Mouse (Mus musculus): ENCODE measurements around the gene Olfr520. TPM values are rescaled to one million over a fixed set of nuclear protein-coding genes. Genes with fewer than 3 reads are reported as not detected.
"Not testable (repeated sequence)": the region's sequence is repeated elsewhere in the genome, so short reads cannot be mapped to it uniquely, and the experiment has no call there.

Gene Olfr520
- polyA plus RNA-seq (2014; fragmentation: Nextera tagmentation; extraction: Ambion mirVana), result not detected in 2 replicates

DNA sequence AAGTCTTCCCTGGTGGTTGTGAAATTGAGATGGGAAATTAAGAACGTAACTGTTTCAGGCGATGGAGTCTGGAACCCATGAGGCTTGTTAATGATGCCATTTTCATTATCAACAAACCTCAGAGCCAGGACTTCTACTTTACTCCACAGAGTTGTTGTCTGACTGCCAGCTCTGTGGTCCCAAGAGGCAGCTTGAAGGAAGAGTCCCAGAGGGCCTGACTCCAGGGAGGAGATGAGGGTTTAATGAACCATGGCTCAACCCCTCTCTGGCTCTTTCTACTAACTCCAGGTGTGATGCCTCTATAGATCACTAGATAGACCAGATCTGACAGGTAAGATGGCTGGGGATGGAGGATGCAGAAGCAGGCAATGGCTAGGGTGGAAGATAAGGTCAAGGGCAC lies at the start of gene Olfr520:
Olfr520 (plus strand) TSS at position 301 of the 400 bp plus-strand sequence.
- Histone ChIP-seq H3K9ac (replicated peaks; ENCODE audit: low read length) (no peak within 1 kb of the TSS), H3K9me3 (replicated peaks; ENCODE audit: control insufficient read depth, low read length) (no peaks in the 10 kb centered on the region), H3K27me3 (ENCODE audit: control insufficient read depth, insufficient read depth, low read length) (no peaks in the 10 kb centered on the region), H3K4me2 (ENCODE audit: low read depth, low read length) (no peak within 1 kb of the TSS), H3K27ac (replicated peaks; ENCODE audit: low read depth, low read length) (no peak within 1 kb of the TSS), H3K4me3 (ENCODE audit: low read depth, low read length) (no peak within 1 kb of the TSS), H3K36me3 (replicated peaks; ENCODE audit: control insufficient read depth, insufficient read depth, low read depth, low read length) (no peaks in the 10 kb centered on the region), H3K4me1 (ENCODE audit: control insufficient read depth, insufficient read depth, low read length) (no peaks in the 10 kb centered on the region)
- 85% methylated on average over 2 of the region's 2 CpGs for WGBS
- DNase-seq (ENCODE audit: low spot score), result no peak
- ATAC-seq (replicated peaks; ENCODE audit: insufficient number of reproducible peaks, low FRiP score, low TSS enrichment, low read depth), result no peak

DNA sequence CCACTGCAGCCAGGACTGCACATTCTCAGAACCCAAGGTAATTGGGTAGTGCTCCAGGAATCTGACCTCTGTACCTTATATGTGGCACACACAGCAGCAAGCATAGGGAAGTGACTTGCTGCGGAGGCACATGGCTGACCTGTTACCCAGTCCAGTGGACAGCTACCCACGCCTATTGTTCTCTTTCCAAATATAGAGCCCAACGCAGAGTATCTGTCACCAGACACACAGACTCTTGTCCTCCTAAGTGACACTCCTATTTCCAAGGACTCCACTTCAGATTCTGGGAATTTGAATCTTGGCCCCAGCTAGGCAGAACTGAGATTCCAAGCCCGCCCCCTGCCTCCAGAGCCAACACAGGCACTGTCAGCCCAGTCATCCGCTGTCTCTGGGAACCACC lies 49.3 kb upstream of the Olfr520 start:
- Histone ChIP-seq H3K27me3 (ENCODE audit: control insufficient read depth, insufficient read depth, low read length) (no peaks in the 10 kb centered on the region), H3K4me1 (ENCODE audit: control insufficient read depth, insufficient read depth, low read length) (no peaks in the 10 kb centered on the region), H3K9me3 (replicated peaks; ENCODE audit: control insufficient read depth, low read length) (no peaks in the 10 kb centered on the region), H3K4me2 (ENCODE audit: low read depth, low read length) (no peak overlapping the region), H3K4me3 (ENCODE audit: low read depth, low read length) (no peak overlapping the region), H3K36me3 (replicated peaks; ENCODE audit: control insufficient read depth, insufficient read depth, low read depth, low read length) (no peaks in the 10 kb centered on the region), H3K27ac (replicated peaks; ENCODE audit: low read depth, low read length) (no peak overlapping the region), H3K9ac (replicated peaks; ENCODE audit: low read length) (no peak overlapping the region)
- no peak for ATAC-seq (replicated peaks; ENCODE audit: insufficient number of reproducible peaks, low FRiP score, low TSS enrichment, low read depth)
- 70% methylated on average over 5 of the region's 5 CpGs for WGBS
- DNase-seq (ENCODE audit: low spot score), result no peak

DNA sequence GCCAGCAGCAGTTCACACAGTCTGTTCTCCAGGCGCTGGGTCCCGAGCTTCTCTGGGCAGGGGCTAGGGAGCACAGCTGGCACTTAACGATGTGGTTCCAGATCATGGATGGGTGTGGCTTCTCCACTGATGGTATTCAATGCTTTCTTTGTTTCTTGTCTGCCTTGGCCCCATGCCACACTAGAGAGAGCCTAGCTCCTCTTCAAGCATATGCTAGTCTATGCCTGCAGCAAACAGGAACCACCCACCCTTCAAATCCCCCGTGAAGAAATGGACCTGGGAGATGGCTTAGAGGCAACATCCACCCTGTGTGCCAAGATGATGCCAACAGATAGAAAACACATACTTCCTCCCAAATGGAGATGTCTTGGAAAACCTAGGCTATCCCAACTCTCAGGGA lies 46.0 kb upstream of the Olfr520 start:
- H3K9ac ChIP-seq (replicated peaks; ENCODE audit: low read length), result no peak overlapping the region
- no peaks in the 10 kb centered on the region for H3K36me3 ChIP-seq (replicated peaks; ENCODE audit: control insufficient read depth, insufficient read depth, low read depth, low read length)
- no peak overlapping the region for H3K4me2 ChIP-seq (ENCODE audit: low read depth, low read length)
- H3K27me3 ChIP-seq (ENCODE audit: control insufficient read depth, insufficient read depth, low read length), result no peaks in the 10 kb centered on the region
- no peak for DNase-seq (ENCODE audit: low spot score)
- H3K4me3 ChIP-seq (ENCODE audit: low read depth, low read length), result no peak overlapping the region
- no peak for ATAC-seq (replicated peaks; ENCODE audit: insufficient number of reproducible peaks, low FRiP score, low TSS enrichment, low read depth)
- H3K4me1 ChIP-seq (ENCODE audit: control insufficient read depth, insufficient read depth, low read length), result no peaks in the 10 kb centered on the region
- no peak overlapping the region for H3K27ac ChIP-seq (replicated peaks; ENCODE audit: low read depth, low read length)
- 47% methylated on average over 4 of the region's 4 CpGs for WGBS
- no peaks in the 10 kb centered on the region for H3K9me3 ChIP-seq (replicated peaks; ENCODE audit: control insufficient read depth, low read length)

DNA sequence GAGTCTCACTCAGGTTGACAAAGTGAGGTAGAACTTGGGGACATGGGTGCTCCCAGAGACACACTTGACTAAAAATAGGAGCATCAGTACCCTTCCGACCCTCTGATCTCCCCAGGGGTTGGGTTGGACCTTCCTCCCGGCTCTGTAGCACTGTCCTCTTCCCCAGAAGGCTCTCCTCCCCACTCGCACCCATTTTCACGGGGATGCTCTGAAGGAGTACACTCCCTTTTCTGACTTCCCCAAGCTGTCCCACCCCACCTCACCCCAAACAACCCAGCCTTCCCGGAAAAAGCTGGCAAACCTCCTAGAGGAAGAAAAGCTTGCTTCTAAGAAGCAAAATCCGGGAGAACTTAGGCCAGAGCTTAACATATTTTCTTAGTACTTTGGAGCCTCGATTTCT lies 39.3 kb upstream of the Olfr520 start:
- ATAC-seq (replicated peaks; ENCODE audit: insufficient number of reproducible peaks, low FRiP score, low TSS enrichment, low read depth), result no peak
- Histone ChIP-seq H3K27me3 (ENCODE audit: control insufficient read depth, insufficient read depth, low read length) (no peaks in the 10 kb centered on the region), H3K36me3 (replicated peaks; ENCODE audit: control insufficient read depth, insufficient read depth, low read depth, low read length) (no peaks in the 10 kb centered on the region), H3K4me3 (ENCODE audit: low read depth, low read length) (no peak overlapping the region), H3K4me2 (ENCODE audit: low read depth, low read length) (no peak overlapping the region), H3K27ac (replicated peaks; ENCODE audit: low read depth, low read length) (no peak overlapping the region), H3K9me3 (replicated peaks; ENCODE audit: control insufficient read depth, low read length) (no peaks in the 10 kb centered on the region), H3K9ac (replicated peaks; ENCODE audit: low read length) (no peak overlapping the region), H3K4me1 (ENCODE audit: control insufficient read depth, insufficient read depth, low read length) (no peaks in the 10 kb centered on the region)
- 75% methylated on average over 7 of the region's 7 CpGs for WGBS
- no peak for DNase-seq (ENCODE audit: low spot score)

DNA sequence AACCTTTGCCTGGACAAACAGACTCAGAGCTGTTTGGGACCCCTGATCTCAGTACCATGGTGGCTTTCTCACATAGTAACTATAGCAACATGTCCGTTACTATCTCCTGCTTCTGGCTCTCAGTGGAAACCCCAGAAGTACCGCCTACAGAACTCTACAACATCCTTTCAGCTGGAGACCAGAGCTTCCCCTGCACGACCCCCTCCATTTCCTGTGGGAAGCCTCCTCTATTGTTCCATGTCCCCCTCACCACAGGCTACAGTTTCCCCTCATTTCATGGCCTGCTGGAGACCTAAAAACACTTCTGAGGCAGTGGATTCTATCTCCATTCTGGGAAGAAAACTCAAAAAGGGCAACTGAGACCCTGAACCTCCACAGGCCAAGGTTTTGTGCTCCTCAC lies 37.7 kb upstream of the Olfr520 start:
- Histone ChIP-seq H3K36me3 (replicated peaks; ENCODE audit: control insufficient read depth, insufficient read depth, low read depth, low read length) (no peaks in the 10 kb centered on the region), H3K4me1 (ENCODE audit: control insufficient read depth, insufficient read depth, low read length) (no peaks in the 10 kb centered on the region), H3K27me3 (ENCODE audit: control insufficient read depth, insufficient read depth, low read length) (no peaks in the 10 kb centered on the region), H3K9me3 (replicated peaks; ENCODE audit: control insufficient read depth, low read length) (no peaks in the 10 kb centered on the region), H3K27ac (replicated peaks; ENCODE audit: low read depth, low read length) (no peak overlapping the region), H3K4me3 (ENCODE audit: low read depth, low read length) (no peak overlapping the region), H3K4me2 (ENCODE audit: low read depth, low read length) (no peak overlapping the region), H3K9ac (replicated peaks; ENCODE audit: low read length) (no peak overlapping the region)
- 31% methylated on average over 3 of the region's 3 CpGs for WGBS
- DNase-seq (ENCODE audit: low spot score) (no peak), ATAC-seq (replicated peaks; ENCODE audit: insufficient number of reproducible peaks, low FRiP score, low TSS enrichment, low read depth) (no peak)

DNA sequence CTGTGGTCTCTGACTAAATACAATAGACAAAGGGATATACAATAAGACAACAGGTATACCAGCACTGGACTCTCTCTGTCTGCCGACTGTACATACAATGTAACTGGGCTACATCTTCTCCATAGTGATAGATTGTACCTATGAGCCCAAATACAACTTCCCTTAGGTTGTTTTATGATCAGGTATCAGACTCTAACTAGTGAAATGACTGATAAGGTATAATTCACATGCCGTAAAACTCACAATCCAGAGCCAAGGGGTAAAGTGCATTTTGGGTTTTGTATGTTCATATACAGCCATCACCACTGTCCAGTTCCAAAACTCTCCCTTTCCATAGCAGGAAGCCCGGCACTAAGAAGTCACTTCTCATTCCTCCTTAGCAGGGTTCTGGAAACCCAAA lies 36.7 kb upstream of the Olfr520 start:
- no peak for ATAC-seq (replicated peaks; ENCODE audit: insufficient number of reproducible peaks, low FRiP score, low TSS enrichment, low read depth)
- no peaks in the 10 kb centered on the region for H3K27me3 ChIP-seq (ENCODE audit: control insufficient read depth, insufficient read depth, low read length)
- H3K27ac ChIP-seq (replicated peaks; ENCODE audit: low read depth, low read length), result no peak overlapping the region
- no peak overlapping the region for H3K4me2 ChIP-seq (ENCODE audit: low read depth, low read length)
- H3K4me3 ChIP-seq (ENCODE audit: low read depth, low read length), result no peak overlapping the region
- no peaks in the 10 kb centered on the region for H3K36me3 ChIP-seq (replicated peaks; ENCODE audit: control insufficient read depth, insufficient read depth, low read depth, low read length)
- H3K9ac ChIP-seq (replicated peaks; ENCODE audit: low read length), result no peak overlapping the region
- 91% methylated on average over 3 of the region's 3 CpGs for WGBS
- no peak for DNase-seq (ENCODE audit: low spot score)
- no peaks in the 10 kb centered on the region for H3K9me3 ChIP-seq (replicated peaks; ENCODE audit: control insufficient read depth, low read length)
- H3K4me1 ChIP-seq (ENCODE audit: control insufficient read depth, insufficient read depth, low read length), result no peaks in the 10 kb centered on the region

DNA sequence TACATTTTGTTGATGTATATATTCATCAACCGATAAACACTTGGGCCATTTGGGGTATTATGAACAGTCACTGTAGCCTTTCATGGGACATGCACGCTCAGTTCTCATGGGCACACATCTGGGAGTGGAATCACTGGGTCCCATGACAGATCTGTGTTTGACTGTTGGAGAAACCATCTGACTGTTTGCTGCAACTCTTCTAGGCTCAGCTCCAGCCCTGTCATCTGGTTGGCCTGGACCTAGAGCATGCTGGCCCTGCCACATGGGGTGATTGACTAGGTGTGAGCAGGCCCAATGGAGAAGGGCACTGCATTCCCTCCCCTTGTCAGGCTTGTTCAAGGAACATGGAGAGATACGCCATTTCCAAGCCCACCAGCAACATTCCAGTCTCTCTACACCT lies 36.1 kb upstream of the Olfr520 start:
- no peak overlapping the region for H3K4me3 ChIP-seq (ENCODE audit: low read depth, low read length)
- no peak overlapping the region for H3K27ac ChIP-seq (replicated peaks; ENCODE audit: low read depth, low read length)
- no peaks in the 10 kb centered on the region for H3K36me3 ChIP-seq (replicated peaks; ENCODE audit: control insufficient read depth, insufficient read depth, low read depth, low read length)
- no peak for DNase-seq (ENCODE audit: low spot score)
- H3K9ac ChIP-seq (replicated peaks; ENCODE audit: low read length), result no peak overlapping the region
- H3K9me3 ChIP-seq (replicated peaks; ENCODE audit: control insufficient read depth, low read length), result no peaks in the 10 kb centered on the region
- no peaks in the 10 kb centered on the region for H3K4me1 ChIP-seq (ENCODE audit: control insufficient read depth, insufficient read depth, low read length)
- no peak overlapping the region for H3K4me2 ChIP-seq (ENCODE audit: low read depth, low read length)
- no peak for ATAC-seq (replicated peaks; ENCODE audit: insufficient number of reproducible peaks, low FRiP score, low TSS enrichment, low read depth)
- H3K27me3 ChIP-seq (ENCODE audit: control insufficient read depth, insufficient read depth, low read length), result no peaks in the 10 kb centered on the region
- WGBS, result 95% methylated on average over 3 of the region's 3 CpGs

DNA sequence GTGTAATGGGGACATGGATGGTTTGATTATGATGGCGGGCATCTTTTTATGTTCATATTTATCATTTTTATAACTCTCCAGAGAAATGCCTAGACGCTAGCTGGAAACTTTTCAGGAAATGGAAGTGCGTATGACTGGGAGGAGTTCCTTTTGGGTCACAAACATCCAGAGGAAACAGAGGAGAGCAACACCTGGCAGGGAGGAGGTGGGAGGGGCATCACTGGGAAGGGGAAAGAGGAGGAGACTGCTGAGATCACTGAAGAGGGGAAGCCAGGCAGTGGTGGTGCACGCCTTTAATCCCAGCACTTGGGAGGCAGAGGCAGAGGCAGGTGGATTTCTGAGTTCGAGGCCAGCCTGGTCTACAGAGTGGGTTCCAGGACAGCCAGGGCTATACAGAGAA lies 35.6 kb upstream of the Olfr520 start:
- not testable (repeated sequence) for ATAC-seq (replicated peaks; ENCODE audit: insufficient number of reproducible peaks, low FRiP score, low TSS enrichment, low read depth); H3K9ac ChIP-seq (replicated peaks; ENCODE audit: low read length); H3K27me3 ChIP-seq (ENCODE audit: control insufficient read depth, insufficient read depth, low read length); DNase-seq (ENCODE audit: low spot score); H3K4me2 ChIP-seq (ENCODE audit: low read depth, low read length); H3K27ac ChIP-seq (replicated peaks; ENCODE audit: low read depth, low read length); H3K9me3 ChIP-seq (replicated peaks; ENCODE audit: control insufficient read depth, low read length); H3K36me3 ChIP-seq (replicated peaks; ENCODE audit: control insufficient read depth, insufficient read depth, low read depth, low read length); H3K4me1 ChIP-seq (ENCODE audit: control insufficient read depth, insufficient read depth, low read length); H3K4me3 ChIP-seq (ENCODE audit: low read depth, low read length)
- WGBS, result 79% methylated on average over 5 of the region's 5 CpGs

Measured in embryonic facial prominence, embryonic 11.5 days (tissue).